Mouse (Mus musculus) lung, embryonic 15.5 days (tissue): ENCODE measurements around the gene Trak1. TPM values are rescaled to one million over a fixed set of nuclear protein-coding genes. Genes with fewer than 3 reads are reported as not detected.
A peak's percentile ranks its signal among the peaks of the same experiment; 100 is the strongest.

Experiments used
- ATAC-seq: fragments of 200-750 bp; cut with Nextera tagmentation; 2 replicates; pipeline ENCODE4 v1.8.0; 2017; ENCODE audit warnings: moderate number of reproducible peaks, borderline replicate concordance; ENCODE audit not compliant: low FRiP score, low TSS enrichment; ENCODE audit errors: extremely low read depth
- H3K27ac ChIP-seq: fragments of 300-500 bp; sonication (generic); 2 replicates; pipeline ENCODE4 v1.5.1; 2015; ENCODE audit warnings: moderate library complexity, mild to moderate bottlenecking, inconsistent platforms
- H3K27me3 ChIP-seq: fragments of 300-500 bp; sonication (generic); 2 replicates; pipeline ENCODE4 v1.6.1; 2015; ENCODE audit warnings: inconsistent platforms
- H3K36me3 ChIP-seq: fragments of 300-500 bp; sonication (generic); 2 replicates; pipeline ENCODE4 v1.6.1; 2015; ENCODE audit warnings: inconsistent platforms
- H3K4me1 ChIP-seq: fragments of 300-500 bp; sonication (generic); 2 replicates; pipeline ENCODE4 v1.6.1; 2015; ENCODE audit warnings: inconsistent platforms
- H3K4me2 ChIP-seq: fragments of 300-500 bp; sonication (generic); 2 replicates; pipeline ENCODE4 v1.6.1; 2015; ENCODE audit warnings: inconsistent platforms, mild to moderate bottlenecking, moderate library complexity
- H3K4me3 ChIP-seq: fragments of 300-500 bp; sonication (generic); 2 replicates; pipeline ENCODE4 v1.5.1; 2015; ENCODE audit warnings: mild to moderate bottlenecking, inconsistent platforms
- H3K9ac ChIP-seq: fragments of 300-500 bp; sonication (generic); 2 replicates; pipeline ENCODE4 v1.6.1; 2015; ENCODE audit warnings: inconsistent platforms
- H3K9me3 ChIP-seq: fragments of 300-500 bp; sonication (generic); 2 replicates; pipeline ENCODE4 v1.6.1; 2016; ENCODE audit warnings: inconsistent platforms
- WGBS: fragments of 180-500 bp; shearing (Covaris S2); methylation state at CpG from one replicate; pipeline ENCODE4 v1.1.7; 2015; 5-methylcytosine and 5-hydroxymethylcytosine counted together
- polyA plus RNA-seq: library from polyadenylated mRNA; unstranded; fragments of >200 nt; fragmentation: Nextera tagmentation; extraction: Ambion mirVana; gene quantifications from 2 replicates; pipeline ENCODE4 v1.2.1, GENCODE M21; 2015

Trak1 gene
- polyA plus RNA-seq, 1 experiment from 2014 or later: 25.3 TPM

- H3K27ac ChIP-seq: peak overlapping the region; percentile 30; the same call in 1 of the 2 replicates
- 59% methylated on average over 7 of the region's 7 CpGs for WGBS
- peak overlapping the region; percentile 10; the same call in 1 of the 2 replicates for H3K4me2 ChIP-seq
- no peaks in the 10 kb centered on the region for H3K27me3 ChIP-seq
- ATAC-seq: no peak
- H3K4me1 ChIP-seq: peaks cover 27% of the 10 kb centered on the region
- H3K9ac ChIP-seq: no peak overlapping the region
- H3K36me3 ChIP-seq: no peaks in the 10 kb centered on the region
- H3K4me3 ChIP-seq: no peak overlapping the region
- H3K9me3 ChIP-seq: no peaks in the 10 kb centered on the region
These were observed 119.8 kb downstream of the Trak1 start for GRCm38 (mm10) chr9:121416872-121417637.

GRCm38 (mm10) chr9:121419011-121419410, 121.7 kb downstream of the Trak1 start:
- Histone ChIP-seq H3K27ac (no peak overlapping the region), H3K9ac (no peak overlapping the region), H3K36me3 (no peaks in the 10 kb centered on the region), H3K4me2 (no peak overlapping the region), H3K9me3 (no peaks in the 10 kb centered on the region), H3K4me1 (peaks cover 42% of the 10 kb centered on the region), H3K27me3 (no peaks in the 10 kb centered on the region), H3K4me3 (no peak overlapping the region)
- no peak for ATAC-seq
- 77% methylated on average over 3 of the region's 3 CpGs for WGBS

- no peaks in the 10 kb centered on the region for H3K9me3 ChIP-seq
- 65% methylated on average over 7 of the region's 7 CpGs for WGBS
- no peak overlapping the region for H3K9ac ChIP-seq
- peaks cover 42% of the 10 kb centered on the region for H3K4me1 ChIP-seq
- no peaks in the 10 kb centered on the region for H3K36me3 ChIP-seq
- no peak overlapping the region for H3K4me3 ChIP-seq
- H3K4me2 ChIP-seq: no peak overlapping the region
- no peak for ATAC-seq
- H3K27me3 ChIP-seq: no peaks in the 10 kb centered on the region
- H3K27ac ChIP-seq: no peak overlapping the region
These were observed 122.3 kb downstream of the Trak1 start for GRCm38 (mm10) chr9:121419573-121419972.

GRCm38 (mm10) chr9:121420817-121421216, 123.5 kb downstream of the Trak1 start:
- ATAC-seq: no peak

GRCm38 (mm10) chr9:121422402-121422801, 125.1 kb downstream of the Trak1 start:
- H3K36me3 ChIP-seq: no peaks in the 10 kb centered on the region
- no peaks in the 10 kb centered on the region for H3K27me3 ChIP-seq
- peak; percentile 75; the same call in 1 of the 2 replicates for ATAC-seq
- 51% methylated on average over 5 of the region's 5 CpGs for WGBS
- H3K4me2 ChIP-seq: no peak overlapping the region
- no peaks in the 10 kb centered on the region for H3K9me3 ChIP-seq
- no peak overlapping the region for H3K9ac ChIP-seq
- peak overlapping the region; percentile 85 for H3K27ac ChIP-seq
- H3K4me1 ChIP-seq: peaks cover 34% of the 10 kb centered on the region
- no peak overlapping the region for H3K4me3 ChIP-seq

More at GRCm38 (mm10) chr9:121420817-121421216, 123.5 kb downstream of the Trak1 start:
- Histone ChIP-seq H3K36me3 (no peaks in the 10 kb centered on the region), H3K9me3 (no peaks in the 10 kb centered on the region), H3K9ac (no peak overlapping the region), H3K27ac (peak overlapping the region; percentile 38), H3K27me3 (no peaks in the 10 kb centered on the region), H3K4me3 (no peak overlapping the region), H3K4me2 (no peak overlapping the region), H3K4me1 (peaks cover 36% of the 10 kb centered on the region)
- WGBS: 81% methylated on average over 6 of the region's 6 CpGs

GRCm38 (mm10) chr9:121423621-121424020, 126.3 kb downstream of the Trak1 start:
- H3K9ac ChIP-seq: no peak overlapping the region
- no peak overlapping the region for H3K4me3 ChIP-seq
- H3K27ac ChIP-seq: peak overlapping the region; percentile 85
- ATAC-seq: no peak
- WGBS: 77% methylated on average over 6 of the region's 6 CpGs
- no peak overlapping the region for H3K4me2 ChIP-seq
- peaks cover 34% of the 10 kb centered on the region for H3K4me1 ChIP-seq
- no peaks in the 10 kb centered on the region for H3K27me3 ChIP-seq
- H3K9me3 ChIP-seq: no peaks in the 10 kb centered on the region
- H3K36me3 ChIP-seq: no peaks in the 10 kb centered on the region

GRCm38 (mm10) chr9:121424281-121425164, 127.2 kb downstream of the Trak1 start:
- no peak overlapping the region for H3K4me2 ChIP-seq
- H3K4me1 ChIP-seq: peaks cover 34% of the 10 kb centered on the region
- H3K9ac ChIP-seq: no peak overlapping the region
- no peaks in the 10 kb centered on the region for H3K36me3 ChIP-seq
- no peak overlapping the region for H3K27ac ChIP-seq
- H3K4me3 ChIP-seq: no peak overlapping the region
- no peak for ATAC-seq
- H3K9me3 ChIP-seq: no peaks in the 10 kb centered on the region
- no peaks in the 10 kb centered on the region for H3K27me3 ChIP-seq
- 82% methylated on average over 16 of the region's 16 CpGs for WGBS

- Histone ChIP-seq H3K9ac (no peak overlapping the region), H3K4me2 (no peak overlapping the region), H3K4me3 (no peak overlapping the region), H3K9me3 (no peaks in the 10 kb centered on the region), H3K27me3 (no peaks in the 10 kb centered on the region), H3K36me3 (no peaks in the 10 kb centered on the region), H3K27ac (no peak overlapping the region), H3K4me1 (peaks cover 24% of the 10 kb centered on the region)
- 0 out of 2 replicates have a peak, but pooled peaks have one; percentile 17 for ATAC-seq
- WGBS: 74% methylated on average over 3 of the region's 3 CpGs
These were observed 129.1 kb downstream of the Trak1 start for GRCm38 (mm10) chr9:121426451-121426850.

GRCm38 (mm10) chr9:121426902-121427301, 129.6 kb downstream of the Trak1 start:
- 87% methylated on average over 5 of the region's 5 CpGs for WGBS
- no peak overlapping the region for H3K27ac ChIP-seq
- no peak overlapping the region for H3K4me2 ChIP-seq
- ATAC-seq: no peak
- no peak overlapping the region for H3K4me3 ChIP-seq
- H3K9ac ChIP-seq: no peak overlapping the region
- H3K9me3 ChIP-seq: no peaks in the 10 kb centered on the region
- H3K27me3 ChIP-seq: no peaks in the 10 kb centered on the region
- peaks cover 20% of the 10 kb centered on the region for H3K4me1 ChIP-seq
- H3K36me3 ChIP-seq: 0 out of 2 replicates have a peak, but pooled peaks cover 2% of the 10 kb centered on the region

GRCm38 (mm10) chr9:121429592-121429991, 132.3 kb downstream of the Trak1 start:
- 88% methylated on average over 7 of the region's 7 CpGs for WGBS
- ATAC-seq: no peak
- Histone ChIP-seq H3K4me2 (no peak overlapping the region), H3K4me3 (no peak overlapping the region), H3K27ac (no peak overlapping the region), H3K9me3 (no peaks in the 10 kb centered on the region), H3K27me3 (no peaks in the 10 kb centered on the region), H3K9ac (no peak overlapping the region), H3K36me3 (0 out of 2 replicates have a peak, but pooled peaks cover 3% of the 10 kb centered on the region), H3K4me1 (0 out of 2 replicates have a peak, but pooled peaks cover 3% of the 10 kb centered on the region)

GRCm38 (mm10) chr9:121430379-121430778, 133.1 kb downstream of the Trak1 start:
- 0 out of 2 replicates have a peak, but pooled peaks cover 3% of the 10 kb centered on the region for H3K36me3 ChIP-seq
- H3K27ac ChIP-seq: no peak overlapping the region
- no peak overlapping the region for H3K4me2 ChIP-seq
- no peaks in the 10 kb centered on the region for H3K27me3 ChIP-seq
- no peak overlapping the region for H3K4me3 ChIP-seq
- no peak for ATAC-seq
- H3K9me3 ChIP-seq: no peaks in the 10 kb centered on the region
- H3K4me1 ChIP-seq: 0 out of 2 replicates have a peak, but pooled peaks cover 3% of the 10 kb centered on the region
- WGBS: 22% methylated on average over 6 of the region's 6 CpGs
- no peak overlapping the region for H3K9ac ChIP-seq
